Mouse (Mus musculus) R1 (cell line): ENCODE measurements around the gene Alx3.
"Not testable (repeated sequence)": the region's sequence is repeated elsewhere in the genome, so short reads cannot be mapped to it uniquely, and the experiment has no call there.

Experiments used
- DNase-seq: peaks from one replicate; pipeline ENCODE4 v3.0.0-alpha.2; 2018; ENCODE audit warnings: low read depth, low spot score

Alx3 gene

DNA sequence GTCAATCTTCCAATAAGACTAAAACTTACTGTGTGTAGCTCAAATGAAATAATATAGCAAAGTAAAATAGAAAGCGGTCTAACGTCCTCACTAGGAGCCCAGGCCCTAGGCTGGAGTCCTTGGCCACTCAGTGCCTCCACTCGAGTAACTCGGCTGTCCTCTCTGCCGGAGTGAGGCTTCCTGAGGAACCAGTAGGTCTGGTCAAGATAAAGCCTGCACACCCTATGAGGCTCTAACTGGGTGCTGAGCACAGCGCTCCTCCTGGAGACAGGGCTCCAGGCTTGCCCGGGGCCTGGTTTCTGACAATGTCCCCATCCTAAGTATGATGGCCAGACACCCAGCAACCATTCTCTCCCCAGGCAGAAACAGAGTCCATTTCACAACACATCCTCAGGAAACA lies 27.7 kb downstream of the Alx3 start:
- no peak for DNase-seq

DNA sequence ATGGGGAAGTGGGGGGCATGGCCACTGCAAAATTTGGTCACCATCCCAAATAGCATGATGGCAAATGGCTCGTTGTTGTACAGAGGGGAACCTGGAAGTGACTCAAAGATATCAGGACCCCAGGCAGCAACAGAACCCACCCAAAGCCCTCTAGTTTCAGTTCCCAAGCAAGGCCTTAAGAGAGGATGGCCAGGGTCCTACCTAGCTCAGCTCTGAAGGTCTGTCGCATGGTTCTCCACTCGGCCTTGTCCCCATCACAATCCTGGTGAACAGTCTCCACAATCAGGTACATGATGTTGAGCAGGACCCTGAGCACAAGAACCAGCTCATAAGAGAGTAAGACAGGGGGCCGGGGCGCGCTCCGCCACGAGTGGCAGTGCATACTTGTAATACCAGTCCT lies 29.6 kb downstream of the Alx3 start:
- DNase-seq = no peak

DNA sequence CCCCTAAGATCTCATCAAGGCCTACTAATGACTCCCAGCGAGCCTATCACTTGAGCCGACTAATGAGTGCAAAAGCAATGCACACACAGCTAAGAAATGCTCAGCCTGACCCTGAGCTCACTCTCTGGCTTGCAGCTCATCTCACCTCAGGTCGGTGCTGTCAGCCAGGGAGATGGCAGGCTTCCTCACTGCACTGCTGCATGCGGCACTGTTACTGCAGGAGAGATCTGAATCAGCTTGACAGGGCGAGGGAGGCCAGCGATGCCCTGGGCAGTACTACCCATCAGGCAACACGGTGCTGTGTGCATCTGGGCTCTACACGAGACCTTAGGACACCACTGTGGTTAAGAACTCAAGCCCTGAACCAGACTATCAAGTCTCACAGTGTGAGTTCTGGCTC lies 30.7 kb downstream of the Alx3 start:
- no peak for DNase-seq

DNA sequence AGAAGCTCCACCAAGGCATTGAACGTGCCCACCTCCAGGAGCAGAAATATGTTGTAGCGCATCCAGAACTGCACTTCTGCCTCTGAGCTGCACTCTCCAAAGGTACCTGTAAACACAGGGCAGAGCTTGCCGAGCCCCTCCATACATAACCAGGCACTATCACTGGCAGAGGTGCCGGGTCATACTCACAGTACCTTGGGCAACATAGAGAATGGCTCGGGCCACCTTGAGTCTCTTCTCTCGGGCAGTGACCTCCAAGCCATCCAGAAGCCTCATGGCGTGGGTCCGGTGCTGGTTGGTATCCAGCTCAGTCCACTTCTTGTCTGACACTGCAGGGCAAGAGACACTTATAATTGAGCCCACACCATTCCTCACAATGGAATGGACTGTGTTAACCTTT lies 31.9 kb downstream of the Alx3 start:
- DNase-seq = no peak

DNA sequence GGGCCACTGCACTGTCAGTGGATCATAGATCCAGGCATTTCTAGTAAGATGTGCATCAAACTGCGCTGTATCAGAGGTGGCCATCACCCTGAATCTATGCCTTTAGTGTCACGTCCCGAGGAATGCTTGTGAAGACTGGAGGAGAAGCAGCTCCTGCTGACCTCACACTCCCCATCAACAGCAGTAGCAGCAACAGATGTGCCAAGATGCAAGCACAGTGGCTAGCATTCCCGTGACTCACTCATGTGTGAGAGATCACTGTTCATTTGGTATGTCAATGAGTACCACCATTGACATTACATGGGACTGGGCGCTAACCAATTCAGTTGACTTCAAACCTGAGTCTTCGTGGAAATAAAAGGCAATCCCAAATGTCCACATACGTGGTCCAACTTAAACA lies 32.8 kb downstream of the Alx3 start:
- no peak for DNase-seq

DNA sequence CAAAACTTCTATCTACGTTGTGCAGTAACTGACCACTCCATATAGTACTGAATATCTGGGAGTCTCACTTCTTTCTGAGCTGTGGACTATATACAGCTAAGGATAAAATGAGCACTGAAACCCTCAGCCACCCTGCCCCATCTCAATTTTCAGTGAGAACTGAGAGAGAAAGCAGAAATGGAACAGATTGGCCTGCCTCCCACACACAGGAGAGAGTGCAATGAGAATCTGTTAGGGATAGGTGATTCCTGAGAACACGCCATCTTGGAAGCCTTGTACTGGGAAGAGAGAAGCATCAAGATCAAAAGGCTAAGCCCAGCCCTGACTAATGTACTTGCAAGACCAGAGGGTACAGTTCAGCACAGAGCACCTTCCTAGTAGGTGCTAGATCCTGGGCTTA lies 33.7 kb downstream of the Alx3 start:
- no peak for DNase-seq

DNA sequence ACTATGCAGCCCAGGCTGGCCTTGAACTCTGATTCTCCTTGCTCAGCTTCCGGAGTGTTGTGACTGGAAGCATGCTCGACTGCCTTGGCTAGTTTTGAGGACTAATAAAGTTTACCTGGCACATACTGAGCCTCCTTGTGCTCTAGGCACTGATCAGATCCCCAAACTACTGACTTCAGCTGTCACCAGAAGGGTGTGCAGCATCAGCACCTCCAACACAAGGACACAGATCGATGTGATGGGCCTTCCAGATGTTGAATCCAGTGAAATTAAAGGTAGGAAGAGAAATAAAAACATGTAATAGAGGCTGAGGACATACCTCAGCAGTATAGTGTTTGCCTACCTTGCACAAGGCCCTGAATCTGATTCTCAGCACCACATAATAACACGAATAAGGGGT lies 34.6 kb downstream of the Alx3 start:
- no peak for DNase-seq

DNA sequence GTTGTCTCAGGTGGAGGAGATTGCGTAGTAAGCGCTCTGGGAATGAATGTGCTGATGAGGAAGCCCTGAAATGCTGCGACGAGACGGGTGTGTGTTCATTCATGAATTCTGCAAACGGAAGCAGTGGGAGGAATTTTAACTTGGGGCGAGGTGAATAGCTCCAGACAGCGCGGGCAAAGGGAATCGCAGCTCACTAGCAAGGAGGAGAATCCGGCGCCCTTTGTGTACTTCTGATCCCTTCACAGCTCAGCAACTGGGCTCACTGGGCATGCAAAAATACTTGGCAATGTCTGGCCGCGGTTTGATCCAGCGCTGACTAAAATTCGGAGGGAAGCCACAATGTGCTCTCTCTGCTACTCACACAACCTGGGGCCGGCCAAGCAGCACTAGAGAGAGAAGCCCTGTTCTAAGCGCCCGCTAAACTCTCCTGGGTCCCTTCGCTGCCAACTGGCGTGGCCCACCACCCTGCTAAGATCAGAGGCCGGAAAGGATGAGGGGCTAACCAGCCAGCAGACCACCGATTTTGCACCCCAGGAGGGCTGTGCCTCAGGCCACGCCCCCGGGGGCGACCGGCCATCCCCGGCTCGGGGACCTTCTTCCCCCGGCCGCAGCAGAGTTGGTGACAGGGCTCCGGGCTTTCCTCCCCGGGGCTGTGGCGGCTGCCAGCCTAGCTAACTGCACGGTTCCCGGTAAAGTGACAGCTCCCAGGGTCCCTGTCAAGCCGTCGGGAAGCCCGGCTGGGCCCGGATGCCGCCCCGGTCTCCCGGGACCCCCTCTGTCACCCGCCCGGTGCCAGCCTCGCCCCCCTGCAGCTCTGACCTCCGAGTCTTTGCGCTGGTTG lies 36.1 kb downstream of the Alx3 start, which contains the start of gene Gm10961:
Gene Gm10961 (plus strand): TSS at position 641 of the 841 bp plus-strand sequence.
- DNase-seq = peak; percentile 75

DNA sequence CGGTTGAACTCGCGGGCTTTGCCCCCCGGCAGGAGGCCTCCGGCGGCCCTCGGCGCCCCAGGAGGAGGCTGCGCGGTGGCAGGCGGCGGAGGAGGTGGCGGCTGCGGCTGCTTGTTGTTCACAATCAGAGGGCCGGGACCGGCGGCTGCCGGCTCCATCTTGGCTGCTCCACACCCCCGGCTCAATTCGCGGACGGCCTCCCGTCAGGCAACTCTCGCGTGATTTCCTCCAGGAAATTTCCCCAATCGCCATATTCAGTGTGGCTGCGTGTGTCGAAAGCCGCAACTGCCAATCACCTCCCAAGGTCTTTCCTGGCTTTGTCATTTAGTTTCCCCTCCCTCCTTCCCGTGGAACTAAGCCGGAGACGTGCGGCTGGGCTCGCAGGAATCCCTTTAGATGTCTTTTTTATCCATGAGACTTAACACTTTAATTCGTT lies 36.7 kb downstream of the Alx3 start, which contains the start of gene Strip1:
Gene Strip1 (minus strand): TSS at position 172 of the 436 bp plus-strand sequence.
- DNase-seq = peak; percentile 98

DNA sequence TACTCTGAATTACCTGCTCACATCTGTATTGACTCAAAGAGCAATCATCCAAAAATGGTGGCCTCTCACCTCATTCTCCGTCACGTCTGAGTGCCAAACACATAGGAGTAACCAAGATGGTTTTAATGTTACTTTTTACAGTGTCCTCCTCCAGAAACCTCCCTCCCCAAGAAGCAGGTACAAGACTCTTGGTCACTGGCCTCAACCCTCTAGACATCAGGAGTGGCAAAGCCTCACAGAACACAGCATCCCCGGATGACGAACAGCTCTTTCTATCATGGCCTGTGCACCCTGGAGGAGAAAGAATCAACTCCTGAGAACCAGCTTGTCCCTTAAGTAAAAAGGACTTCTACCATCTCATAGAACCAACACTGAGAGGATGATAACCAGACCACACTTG lies 38.0 kb downstream of the Alx3 start:
- no peak for DNase-seq

DNA sequence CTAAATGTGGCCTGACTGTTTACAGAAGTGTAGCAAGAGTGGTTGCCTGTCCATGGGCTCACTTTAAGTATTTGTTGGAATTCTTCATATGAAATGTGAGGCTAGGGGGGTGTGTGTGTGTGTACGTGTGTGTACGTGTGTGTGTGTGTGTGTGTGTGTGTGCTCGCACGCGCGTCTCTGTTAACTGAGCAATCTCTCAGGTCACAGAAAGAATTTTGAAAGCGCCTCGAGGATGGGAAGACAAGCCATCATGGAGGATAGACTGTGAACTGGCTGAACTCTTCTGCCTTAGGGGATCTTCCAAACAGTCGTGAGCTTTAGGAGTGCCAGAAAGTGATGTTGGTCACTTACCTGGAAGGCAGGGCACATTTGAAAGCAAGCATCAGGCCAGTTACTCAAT lies 39.1 kb downstream of the Alx3 start:
- DNase-seq = no peak

DNA sequence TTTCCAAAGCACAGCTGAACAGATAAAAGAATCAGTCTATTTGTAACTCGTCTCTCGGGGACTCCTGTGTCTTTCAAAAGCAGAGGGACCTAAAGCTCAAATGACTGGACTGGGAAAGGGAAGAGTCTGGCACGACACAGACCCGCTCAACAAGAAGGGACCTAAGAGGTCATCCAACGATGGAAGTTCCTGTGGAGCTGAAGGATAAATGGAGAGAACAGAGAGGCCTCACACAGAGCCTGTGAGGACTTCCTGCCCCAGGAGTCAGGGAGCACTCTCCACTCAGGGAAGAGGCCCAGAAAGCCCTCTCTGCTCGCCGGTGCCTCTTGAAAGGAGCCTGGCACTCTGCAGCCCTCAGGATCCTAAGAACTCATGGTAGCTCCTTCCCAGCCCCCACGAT lies 41.0 kb downstream of the Alx3 start:
- DNase-seq = no peak

DNA sequence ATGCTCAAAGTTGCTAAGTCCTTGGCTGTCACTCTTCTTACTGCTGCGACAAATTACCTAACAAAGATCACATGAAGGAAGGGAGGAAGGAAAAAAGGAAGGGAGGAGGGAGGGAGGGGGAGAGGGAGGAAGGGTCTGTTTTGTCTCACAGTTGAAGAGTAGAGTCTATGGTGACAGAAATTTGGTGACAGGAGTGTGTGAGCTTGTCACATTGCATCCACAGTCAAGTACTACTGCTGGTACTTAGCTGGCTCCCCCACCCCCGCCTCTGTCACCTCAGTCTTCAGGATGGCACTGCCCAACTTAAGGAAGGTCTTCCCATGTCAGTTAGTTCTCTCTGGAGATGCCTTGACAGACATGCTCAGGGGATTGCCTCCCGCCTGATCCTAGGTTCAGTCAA lies 41.4 kb downstream of the Alx3 start:
- DNase-seq = no peak

DNA sequence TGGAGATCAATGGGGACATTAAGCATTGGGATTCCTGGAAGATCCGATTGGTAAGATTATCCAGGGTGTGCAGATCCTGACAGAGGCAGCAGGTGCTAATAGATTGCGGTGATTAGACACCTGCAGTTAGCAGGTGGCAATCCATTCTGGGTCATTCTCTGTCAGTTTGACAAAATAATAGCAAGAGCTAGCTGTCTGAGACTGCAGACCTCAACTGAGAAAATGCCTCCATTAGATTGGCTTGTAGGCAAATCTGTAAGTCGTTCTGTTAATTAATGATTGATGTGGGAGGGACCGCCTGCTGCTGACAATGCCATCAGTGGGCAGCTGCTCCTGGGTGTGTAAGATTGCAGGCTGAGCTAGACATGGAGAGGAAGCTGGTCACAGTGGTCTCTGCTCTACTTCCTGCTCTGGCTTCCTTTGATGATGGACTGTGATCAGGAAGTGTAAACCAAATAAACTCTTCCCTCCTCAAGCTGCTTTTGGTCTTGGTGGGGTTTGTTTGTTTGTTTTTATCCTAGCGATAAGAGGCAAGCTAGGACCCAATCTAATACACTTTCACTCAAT lies 42.9 kb downstream of the Alx3 start:
- no peak for DNase-seq

DNA sequence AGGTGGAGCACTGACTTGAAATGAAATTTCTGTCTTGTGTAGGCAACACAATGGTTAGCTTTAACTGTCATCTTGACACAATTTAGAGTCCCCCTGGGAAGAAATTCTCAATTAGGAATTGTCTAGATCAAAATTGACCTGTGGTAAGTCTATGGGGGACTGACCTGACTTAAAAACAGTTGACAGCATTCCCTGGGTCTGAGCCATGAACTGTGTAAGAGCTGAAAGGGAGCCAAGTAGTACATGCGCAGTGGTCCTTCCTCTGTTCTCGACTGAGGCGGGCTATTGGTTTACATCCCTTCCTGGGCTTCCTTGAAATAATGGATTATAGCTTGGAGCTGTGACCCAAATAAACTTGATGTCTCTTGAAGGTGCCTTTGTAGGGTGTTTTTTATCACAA lies 52.1 kb downstream of the Alx3 start:
- DNase-seq = no peak

DNA sequence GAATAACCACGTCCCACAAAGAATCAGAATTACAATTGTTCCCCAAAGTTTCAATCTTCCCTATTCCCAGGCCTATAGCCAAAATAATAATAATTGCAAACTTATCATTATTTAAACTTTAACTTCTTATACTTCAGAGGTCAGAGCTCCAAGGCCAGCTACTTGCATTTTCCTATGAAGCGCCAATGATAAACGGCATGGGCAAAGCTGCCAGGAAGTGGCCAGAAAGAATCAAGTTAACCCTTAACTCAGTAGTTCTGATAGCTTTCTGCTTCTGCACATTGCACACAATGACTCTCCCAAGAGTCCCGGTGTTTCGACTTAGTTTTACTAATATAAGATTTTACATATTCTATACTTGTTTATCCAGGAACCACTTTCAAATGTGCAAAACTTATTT lies 55.4 kb downstream of the Alx3 start:
- not testable (repeated sequence) for DNase-seq

DNA sequence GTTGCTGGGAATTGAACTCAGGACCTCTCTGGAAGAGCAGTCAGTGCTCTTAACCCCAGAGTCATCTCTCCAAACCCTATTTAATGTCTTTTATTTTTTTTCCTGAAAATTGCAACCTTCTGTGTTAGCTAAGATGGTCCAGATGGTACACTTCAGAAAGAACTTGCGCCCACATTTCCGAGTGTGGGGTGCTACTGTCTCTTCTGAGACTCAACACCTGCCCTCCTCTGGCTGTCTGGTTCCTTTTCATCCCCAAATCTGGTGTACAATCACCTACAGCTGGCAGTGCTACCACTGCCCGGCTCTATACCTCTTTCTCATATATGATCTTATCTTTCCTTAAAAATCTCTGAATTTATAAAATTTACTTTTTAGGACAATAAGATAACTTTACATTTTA lies 58.1 kb downstream of the Alx3 start:
- no peak for DNase-seq

DNA sequence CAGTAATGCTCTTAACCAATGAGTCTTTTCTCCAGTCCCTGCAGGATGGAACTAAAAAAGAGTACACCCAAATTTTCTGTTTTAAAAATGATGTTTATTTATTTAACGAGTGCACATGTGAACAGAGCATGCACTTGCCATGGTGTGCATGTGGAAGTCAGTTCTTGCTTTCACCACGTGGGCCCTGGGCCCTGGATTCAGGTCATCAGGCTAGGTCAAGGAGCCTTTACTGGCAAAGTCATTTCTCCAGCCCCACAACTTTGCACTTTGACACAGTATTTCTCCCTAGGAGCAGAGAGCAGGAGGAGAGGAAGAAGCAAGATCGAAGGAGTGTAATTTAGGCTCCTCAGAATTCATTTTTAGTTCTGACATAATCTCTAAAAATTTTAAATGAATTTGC lies 60.0 kb downstream of the Alx3 start:
- no peak for DNase-seq
